Mouse (Mus musculus) thymus, postnatal 4 days (tissue): ENCODE measurements around the gene Spp2.
"Not testable (repeated sequence)": the region's sequence is repeated elsewhere in the genome, so short reads cannot be mapped to it uniquely, and the experiment has no call there.

ENCODE experiments used
- DNase-seq: peaks from one replicate; pipeline ENCODE4 v3.0.0; 2021

The Spp2 gene

DNA sequence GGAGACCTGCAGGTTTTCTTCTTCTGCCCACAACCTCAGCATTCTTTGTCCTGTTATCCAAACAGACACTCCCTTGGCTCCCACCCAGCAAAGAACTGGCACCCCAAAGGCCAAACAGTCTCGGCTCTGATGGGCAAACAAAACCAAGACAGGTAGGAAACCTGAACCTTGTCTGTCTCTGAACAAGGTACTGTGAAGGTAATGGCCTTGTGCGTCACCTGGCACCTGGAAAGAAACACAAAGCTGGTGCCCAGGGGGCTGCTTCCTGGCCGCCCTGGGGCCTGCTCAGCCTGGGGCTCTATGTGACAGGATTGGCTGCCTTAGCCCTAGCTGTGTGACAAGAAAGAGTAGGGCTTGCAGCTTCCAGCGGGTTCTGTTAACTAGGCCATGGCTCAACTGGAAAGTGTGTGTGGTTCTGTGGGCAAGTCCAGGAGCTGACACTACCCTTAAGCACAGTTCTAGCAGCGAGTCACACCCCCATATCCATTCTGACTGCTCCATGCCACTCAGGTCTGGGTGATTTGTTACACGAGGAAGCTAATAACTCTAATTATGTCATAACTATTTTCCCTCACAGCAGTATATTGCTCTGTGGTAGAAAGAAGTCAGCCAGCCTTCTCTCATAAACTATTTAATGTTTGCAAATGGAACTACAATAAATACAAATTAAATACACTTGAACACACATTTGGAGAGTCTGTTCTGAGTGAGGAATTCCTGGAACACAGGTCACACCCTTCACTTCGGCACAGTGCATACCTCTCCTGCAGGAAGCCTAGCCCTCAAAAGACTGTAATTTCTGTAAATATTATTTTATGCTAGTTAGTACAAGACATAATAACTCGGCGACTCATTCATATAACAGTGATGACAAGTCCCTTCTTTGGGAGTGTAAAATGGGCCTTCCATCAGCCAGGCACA, 30.7 kb downstream of the Spp2 start:
- no peak for DNase-seq

DNA sequence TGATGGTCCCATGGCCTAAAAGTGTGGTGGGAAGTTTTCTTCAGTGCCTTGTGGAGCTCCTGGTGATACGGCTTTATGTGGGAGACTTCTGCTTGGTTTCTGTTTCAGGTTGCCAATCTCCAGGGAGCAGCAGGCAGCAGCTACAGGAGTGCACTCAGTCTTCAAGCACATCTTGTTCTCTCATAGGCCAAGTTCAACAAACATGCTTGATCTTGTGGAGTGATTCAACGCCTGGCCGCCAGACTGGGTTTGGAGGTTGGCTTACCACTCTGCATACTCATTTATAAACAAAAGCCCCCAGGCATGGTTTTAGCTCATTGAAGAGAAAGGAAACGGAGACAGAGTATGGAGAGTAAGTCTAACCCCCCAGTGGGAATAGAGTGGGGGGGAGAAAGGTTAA, 36.6 kb downstream of the Spp2 start:
- no peak for DNase-seq

DNA sequence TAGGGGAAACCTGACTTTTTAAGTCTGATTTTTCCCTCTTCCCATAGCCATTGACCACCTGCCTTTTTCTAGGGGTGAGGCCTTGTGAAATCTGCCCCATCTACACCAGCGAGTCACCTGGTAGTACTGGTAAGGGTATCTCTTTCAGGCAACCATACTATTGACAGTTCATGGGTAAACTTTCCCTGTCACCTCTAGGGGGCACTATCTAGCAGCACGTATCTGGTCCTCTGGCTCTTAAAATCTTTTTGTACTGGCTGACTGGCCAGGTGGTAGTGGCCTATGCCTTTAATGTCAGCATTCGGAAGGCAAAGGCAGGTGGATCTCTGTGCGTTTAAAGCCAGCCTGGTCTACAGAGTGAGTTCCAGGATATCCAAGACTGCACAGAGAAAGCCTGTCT, 38.6 kb downstream of the Spp2 start:
- DNase-seq, result no peak

DNA sequence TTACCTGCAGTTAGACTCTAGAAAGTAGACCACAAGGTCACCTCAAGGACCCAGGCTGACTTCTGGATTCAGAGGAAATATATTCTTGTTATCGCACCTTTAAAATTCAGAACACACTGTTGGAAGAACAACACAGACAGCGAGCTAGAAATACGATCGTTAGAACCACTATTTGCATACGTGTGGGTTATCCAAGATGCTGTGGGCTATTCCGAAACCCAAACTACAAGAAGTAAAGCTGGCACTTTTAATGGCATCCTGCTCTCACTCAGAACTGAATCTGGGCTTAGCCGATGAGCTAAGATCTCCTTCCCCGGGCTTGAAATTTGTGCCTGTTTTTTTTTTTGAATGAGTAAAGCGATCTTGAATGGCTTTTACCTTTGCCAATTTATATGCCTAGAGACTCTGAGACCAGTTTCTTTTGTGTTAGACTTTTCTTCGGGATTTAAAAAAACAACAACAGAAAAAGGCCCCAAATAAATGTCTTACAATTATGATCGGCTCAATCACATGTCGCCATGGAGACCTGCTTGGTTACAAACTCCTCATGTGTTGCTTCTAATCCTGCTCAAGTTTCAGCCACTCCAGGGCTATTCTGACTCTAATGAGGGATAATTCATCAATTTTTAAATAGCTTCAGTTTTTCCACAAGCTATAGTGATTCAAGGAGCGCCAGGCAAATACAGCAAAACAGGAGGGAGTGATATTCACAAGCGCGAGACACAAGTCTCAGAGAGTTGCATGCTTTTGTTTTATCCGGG, 39.7 kb downstream of the Spp2 start:
- DNase-seq, result no peak

DNA sequence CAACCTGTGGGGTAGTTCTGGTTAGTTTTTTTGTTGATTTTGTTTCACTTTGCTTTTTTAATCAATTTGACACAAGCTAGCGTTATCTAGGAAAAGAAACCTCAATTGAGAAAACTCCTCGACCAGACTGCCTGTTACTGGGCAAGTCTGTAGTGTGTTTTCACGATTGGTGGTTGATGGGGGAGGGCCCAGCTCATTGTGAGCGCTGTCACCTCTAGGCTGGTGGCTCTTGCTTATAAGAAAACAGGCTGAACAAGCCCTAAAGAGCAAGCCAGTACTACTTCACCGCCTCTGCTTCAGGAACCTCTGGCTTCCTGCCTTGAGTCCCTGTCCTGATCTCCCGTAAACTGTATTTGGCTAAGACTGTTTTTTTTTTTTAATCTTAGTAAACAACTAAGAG, 40.7 kb downstream of the Spp2 start:
- DNase-seq, result no peak

DNA sequence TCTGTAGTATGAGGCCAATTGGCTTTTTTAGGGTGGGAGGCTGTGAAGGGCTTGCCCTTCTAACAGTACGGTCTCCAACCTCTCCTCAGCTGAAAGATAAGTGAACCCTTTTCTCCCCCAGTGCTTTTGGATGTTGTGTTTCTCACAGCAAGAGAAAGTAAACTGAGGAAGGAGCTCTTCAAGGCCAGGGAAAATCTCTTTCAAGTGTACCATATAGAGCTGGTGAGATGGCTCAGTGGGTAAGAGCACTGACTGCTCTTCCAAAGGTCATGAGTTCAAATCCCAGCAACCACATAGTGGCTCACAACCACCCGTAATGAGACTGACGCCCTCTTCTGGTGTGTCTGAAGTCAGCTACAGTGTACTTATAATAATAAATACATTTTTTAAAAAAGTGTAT, 41.3 kb downstream of the Spp2 start:
- DNase-seq, result not testable (repeated sequence)

DNA sequence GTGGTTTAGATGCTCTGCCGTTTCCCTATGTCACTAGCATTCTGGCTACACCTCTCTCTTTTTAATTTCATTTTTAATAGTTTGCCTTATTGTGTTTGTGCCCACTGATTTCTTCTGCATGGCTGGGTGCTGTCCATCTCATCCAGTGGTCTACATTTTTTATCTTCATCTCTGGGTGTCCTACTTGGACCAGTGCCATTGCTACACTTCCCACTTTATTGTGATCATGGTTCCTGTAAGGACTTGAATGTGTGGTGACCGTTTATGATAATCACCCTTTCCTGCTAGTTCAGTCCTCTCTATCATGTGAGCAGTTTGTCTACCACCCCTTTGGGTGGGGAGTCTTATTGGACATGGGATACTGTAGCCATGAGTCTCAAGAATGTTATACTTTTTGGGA, 43.0 kb downstream of the Spp2 start:
- DNase-seq, result no peak

DNA sequence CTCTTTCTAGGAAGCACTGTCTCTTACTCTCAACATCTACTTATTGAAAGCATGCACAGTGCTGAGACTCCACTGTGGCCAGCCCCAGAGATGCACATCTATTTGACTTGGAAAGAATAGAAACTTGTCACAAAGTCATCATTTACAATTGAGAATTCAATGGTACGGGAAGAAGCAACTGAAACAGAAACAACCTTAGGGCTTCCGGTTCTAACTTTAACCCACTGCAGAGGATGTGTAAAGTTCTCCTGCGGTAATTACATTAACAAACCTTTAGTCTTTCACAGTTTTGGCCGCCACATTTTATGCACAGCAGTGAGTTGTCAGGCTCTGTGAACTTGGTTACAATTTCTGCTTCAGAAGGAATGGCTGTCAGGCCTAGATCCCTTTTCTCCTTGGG, 43.9 kb downstream of the Spp2 start:
- no peak for DNase-seq

DNA sequence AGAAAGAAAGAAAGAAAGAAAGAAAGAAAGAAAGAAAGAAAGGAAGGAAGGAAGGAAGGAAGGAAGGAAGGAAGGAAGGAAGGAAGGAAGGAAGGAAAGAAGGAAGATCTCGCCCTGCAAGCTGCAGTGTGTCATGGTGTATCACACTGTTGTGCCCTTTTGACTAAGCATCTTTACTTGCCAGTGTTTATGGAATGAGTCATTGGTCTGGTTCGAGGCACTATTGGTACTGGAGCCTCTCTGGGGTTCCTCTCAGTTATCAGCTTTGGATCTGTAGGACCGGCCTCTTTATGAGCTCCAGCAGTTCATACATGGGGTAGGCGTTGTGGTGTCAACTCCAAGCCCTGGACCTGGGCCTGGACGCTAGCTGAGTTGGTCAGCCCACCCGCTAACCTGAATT, 45.4 kb downstream of the Spp2 start:
- no peak for DNase-seq

DNA sequence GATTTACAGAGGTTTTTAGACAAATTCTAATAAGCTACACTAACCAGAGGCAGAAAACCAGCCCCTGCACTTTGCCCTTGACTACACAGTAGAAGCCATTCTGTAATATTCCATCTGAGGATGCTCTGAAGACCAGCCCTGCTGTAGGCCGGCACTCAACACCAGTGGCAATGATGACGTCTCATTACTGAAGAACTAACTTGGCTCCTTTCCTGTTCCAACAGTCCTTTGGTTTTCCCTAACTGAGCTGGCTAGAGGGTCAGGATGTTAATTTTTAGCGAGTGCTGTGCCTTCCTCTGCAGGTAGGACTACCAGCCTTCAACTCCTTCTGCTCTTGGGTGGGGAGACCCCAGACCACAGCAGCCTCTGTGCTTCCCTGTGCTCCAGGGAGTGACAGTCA, 47.9 kb downstream of the Spp2 start:
- no peak for DNase-seq

DNA sequence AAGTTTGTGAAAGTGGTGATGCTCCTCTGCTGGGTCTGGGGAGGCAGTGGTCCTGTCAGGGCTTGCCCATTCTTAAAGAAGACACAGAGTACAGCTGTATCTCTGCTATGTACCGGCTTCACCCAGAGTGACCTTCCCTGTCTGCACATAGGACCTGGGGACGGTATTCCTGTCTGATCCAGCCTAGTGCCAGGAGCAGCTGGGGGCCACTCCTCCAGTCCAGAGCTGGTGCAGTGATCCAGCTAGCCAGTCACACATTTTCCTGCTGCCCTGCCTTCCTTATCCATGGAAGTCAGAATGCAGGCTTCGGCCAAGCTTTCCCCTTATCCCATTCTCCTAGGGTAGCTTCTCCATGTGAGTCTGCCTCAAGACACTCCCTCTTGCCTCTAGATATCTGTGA, 49.0 kb downstream of the Spp2 start:
- no peak for DNase-seq

DNA sequence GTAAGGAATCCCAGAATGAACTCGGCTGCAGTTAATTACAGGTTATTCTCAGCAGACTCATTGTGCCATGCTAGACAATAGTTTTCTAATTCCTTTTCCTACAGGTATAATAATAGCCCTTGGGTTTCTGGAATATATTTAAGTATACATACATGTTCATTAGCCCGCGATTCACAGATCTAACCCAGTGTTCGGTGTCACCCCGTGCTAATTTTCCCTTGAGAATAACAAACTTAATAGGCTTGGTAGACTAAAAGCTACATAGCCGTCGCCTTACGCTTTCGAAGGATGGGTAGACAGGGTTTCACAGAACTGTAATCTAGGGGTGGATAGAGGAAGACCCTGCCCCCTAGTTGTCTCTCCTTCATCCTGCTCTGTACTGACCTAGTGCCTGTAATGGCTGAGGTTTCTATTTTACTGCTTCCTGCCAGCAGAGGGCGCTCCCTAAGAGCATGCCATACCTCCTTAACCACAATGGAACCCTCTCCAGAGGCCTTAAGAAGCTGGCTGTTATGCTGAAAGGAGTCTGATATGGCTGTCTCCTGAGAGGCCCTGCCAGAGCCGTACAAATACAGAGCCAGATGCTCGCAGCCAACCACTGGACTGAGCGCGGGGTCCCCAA, 49.8 kb downstream of the Spp2 start:
- DNase-seq, result peak; percentile 87

DNA sequence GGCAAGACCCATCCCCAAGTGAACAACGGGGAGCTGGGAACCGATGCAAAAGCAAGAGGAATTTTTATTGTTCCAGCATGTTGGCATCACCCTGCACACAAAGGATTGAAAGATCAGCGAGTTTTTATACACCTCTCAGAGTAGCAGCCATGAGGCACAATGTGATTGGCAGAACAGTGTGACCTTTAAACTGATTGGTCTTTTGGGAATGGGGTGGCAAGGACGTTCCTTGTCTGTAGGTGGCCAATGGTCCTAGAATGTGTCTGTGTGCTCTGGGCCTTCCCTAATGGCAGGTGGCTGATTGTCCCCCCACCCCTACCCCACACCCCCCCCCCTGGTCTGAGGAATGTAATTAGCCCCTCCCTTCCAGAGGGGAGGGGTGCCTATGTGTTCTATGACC, 52.4 kb downstream of the Spp2 start:
- DNase-seq, result no peak

DNA sequence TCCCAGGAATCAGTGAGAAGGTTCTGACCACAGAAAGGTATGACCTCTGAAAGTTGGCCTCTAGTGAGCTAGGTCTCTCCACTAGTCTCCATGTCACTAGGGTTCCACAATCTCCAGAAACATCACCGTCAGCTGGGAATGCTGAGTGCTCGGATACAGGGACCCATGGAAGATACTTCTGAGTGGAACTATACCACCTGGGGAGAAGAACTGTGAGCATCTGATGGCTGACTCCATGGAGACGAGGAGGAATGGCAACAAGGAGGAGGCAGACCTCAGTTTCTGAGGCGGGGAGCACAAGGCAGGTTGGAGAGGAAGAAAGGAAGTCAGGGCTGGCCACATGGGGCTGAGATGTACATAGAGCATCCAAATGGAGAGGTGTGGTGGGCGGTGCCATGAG, 52.9 kb downstream of the Spp2 start:
- DNase-seq, result no peak

DNA sequence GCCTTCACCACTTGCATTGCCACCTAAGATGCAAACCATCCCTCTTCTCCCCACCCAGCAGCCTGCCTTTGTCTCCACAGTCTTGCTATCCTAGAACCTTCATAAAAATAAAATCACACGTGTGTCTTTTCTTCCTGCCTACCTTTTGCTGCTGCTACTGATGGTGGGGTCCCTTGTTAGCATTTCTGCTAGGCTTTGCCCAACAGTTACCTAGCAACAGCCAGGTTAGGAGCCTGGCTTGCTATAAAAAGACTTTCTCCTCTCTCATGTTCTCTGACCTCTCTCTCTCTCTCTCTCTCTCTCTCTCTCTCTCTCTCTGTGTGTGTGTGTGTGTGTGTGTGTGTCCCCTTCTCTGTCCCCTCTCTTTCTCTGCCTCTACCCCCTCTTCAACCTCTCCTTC, 54.3 kb downstream of the Spp2 start:
- DNase-seq, result no peak

DNA sequence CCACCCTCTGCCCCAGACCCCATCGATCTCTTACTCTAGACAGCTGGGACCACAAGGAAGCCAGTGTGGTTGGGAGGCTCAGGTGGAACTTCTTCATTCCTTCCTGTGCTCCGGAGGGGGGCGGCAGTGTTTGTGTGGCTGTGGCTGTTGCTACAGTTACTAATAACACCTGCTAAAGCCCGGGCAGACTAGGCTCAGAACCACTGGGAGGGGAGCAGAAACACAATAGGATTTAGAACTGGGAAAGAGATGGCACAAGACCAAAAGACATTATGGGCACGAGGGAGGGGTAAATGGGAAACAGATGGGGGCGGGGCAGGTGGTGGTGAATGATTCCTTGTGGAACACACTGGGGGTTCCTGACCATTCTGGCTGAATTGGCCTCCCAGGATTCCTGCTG, 55.7 kb downstream of the Spp2 start:
- peak; percentile 46 for DNase-seq

DNA sequence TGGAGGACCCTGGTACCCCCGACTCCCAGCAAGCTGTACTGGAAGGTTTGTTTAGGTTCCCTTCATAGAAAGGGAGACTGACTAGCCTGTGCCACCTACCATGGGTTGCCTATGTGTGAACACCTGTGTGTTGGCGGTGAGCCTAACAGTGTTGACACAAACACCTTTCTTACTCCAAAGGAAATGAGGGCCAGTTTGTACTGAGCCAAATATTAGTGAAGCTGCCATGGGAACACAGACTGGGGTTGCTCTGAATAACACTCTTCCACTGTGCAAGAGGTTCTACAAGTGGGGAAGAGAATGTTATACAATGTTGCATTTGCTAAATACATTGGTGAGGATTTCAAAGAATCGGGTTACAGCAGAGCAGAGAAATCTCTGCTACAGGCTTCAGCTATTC, 56.5 kb downstream of the Spp2 start:
- no peak for DNase-seq

DNA sequence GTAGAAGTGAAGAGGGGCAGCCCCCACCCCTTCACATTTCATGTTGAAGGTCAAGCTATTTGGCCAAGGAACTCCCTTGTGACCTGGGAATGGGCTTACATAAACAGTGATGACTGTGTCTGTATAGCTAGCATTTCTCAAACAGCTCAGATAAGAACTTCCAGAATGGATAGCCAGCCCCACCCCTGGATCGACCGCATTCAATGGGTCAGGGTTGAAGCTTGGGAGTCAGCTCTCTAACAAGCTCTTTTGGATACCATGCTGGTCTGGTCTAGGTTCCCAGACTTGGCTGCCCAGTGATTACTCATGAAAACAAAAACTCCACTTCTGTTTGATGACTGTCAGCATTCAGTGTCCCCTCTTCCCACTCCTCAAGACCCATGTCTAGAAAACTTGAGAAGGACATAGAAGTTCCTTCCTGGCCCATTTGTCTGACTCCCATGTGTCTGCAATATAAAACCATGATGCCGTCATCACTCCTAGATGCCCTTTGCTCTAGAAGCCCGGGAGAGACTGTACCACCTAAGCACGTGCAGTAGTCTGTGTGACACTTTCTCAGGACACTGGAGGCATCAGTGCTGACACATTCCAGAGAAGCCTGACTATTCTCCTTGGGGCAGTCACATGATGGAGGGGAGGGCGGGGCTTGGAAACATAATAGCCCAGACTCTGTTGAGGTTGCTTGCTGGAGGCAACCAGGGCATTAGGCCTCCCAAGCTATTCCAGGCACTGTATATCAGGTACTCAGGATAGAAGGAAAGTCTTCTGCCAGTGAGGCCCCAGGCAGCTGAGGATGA, 57.5 kb downstream of the Spp2 start:
- DNase-seq, result no peak

DNA sequence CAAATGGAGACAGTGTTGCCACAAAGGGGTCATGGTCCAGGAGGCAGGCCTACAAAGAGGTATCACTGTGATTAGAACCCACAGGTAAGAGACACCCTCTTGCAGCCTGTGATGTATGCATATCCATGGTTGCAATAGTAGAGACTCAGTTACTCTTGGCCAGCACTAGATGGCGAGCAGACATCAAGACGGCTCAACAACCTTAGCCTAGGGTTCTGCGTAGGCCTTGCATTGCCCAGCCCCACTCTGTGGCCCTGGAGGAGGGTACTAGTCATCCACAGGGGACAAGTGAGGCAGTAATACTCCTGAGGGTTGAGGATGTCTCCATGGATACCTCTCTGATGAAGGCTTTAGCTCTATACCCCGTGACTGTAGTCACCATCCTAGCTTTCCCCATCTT, 59.0 kb downstream of the Spp2 start:
- DNase-seq, result peak; percentile 53

DNA sequence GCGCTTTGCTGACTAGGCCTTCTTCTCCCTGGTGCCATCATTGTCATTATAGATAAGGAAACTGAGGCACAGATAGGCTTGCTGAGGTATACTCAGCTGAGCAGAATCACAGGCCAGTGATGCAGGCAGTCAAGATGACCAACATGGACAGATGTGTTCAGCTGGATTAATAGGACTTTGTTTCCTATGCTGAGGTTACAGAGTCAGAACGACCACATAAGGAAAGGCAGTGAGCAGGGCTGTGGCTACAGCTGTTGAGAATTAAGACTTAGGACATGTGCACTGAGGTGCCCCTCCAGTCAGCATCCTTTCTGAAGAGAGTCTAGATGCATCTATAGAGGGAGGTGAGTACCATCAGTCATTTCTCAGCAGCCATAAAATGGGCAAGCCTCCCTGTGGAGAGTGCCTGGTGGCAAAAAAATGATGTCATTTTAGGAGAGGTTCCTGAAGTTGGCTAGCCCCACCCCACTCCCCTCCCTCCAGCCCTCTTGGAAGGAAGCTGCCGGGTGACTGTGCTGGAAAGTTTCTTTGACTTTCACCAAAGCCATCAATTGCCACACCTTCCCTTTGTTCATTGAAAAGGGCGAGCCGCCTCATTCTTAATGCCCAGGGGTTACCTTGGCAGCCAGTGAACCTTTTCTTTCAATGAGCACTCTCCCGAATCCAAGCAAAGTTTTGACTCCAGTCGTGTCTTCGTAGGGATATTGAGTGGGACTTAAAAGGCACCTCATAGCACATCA, 59.7 kb downstream of the Spp2 start:
- DNase-seq, result no peak

DNA sequence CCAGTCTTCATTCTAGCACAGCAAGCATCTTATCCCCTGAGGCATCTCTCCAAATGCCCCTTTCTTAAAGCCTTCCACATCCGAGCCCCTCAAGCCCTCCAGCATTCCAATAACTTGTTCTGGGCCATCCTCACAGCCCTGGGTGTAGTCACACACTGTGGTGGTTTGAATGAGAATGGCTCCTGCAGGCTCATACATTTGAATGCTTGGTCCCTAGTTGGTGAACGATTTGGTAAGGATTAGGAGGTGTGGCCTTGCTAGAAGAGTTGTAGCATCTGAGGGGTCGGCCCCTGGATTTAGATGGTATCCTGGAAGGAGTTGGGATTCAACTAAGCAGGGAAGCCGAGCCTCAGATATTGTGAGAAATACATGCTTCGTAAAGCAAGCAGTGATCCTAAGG, 61.1 kb downstream of the Spp2 start:
- DNase-seq, result no peak

DNA sequence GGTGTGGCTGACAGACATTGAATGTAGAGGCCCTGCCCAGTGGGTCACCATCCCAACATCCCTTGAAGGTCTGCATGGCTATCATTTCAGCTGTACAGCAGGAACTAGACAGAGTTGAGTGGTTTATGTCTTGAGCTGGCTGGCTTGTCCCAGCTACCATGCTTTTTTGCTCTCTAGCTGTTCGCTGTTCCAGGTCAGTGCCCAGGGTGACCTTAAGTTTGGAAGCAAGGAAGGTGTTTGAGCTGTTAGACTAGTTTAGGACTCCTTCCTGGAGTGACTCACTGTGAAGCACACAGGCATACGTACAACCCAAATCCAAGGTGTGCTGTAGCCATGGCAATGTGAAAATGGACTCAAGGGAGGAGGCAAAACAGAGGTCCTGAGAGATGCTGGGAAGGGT, 61.6 kb downstream of the Spp2 start:
- no peak for DNase-seq
